Mouse (Mus musculus): ENCODE measurements around the gene Mydgf. TPM values are rescaled to one million over a fixed set of nuclear protein-coding genes. Genes with fewer than 3 reads are reported as not detected.

Mydgf gene
- polyA plus RNA-seq, 1 experiment, result 63.0 TPM

DNA sequence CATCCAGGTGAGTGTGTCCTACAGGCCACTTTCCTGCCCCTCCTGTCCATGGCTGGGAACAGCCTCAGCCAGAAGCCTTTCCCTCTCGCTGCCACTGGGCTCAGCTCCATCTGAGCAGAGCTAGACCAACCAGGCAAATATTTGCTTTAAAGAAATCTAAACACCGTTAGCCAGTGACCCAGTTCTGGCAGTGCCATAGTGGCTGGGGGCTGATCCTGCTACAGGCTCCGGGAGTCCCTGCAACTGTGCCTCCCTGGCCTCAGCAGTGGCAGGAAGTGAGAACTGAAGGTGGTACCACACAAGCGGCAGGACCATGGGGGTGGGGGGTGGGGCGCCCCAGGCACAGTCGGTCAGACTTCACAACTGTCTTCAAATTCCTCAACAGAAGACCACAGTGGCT lies 29.0 kb upstream of the Mydgf start:
- no peak overlapping the region for H3K27ac ChIP-seq (ENCODE audit: insufficient read depth, low read length)
- no peak overlapping the region for H3K4me3 ChIP-seq (ENCODE audit: insufficient read depth, low read length)
- no peaks in the 10 kb centered on the region; the same call in 1 of the 2 replicates for H3K4me1 ChIP-seq (ENCODE audit: control insufficient read depth, insufficient read depth, low read length)
- TF ChIP-seq POLR2A (IDR thresholded peaks at IDR 0.05; ENCODE audit: low read depth, low read length) (no peak), CTCF (IDR thresholded peaks at IDR 0.05; ENCODE audit: borderline replicate concordance, insufficient read depth, low read length) (no peak)

GRCm38 (mm10) chr17:56211090-56211489 lies 27.4 kb upstream of the Mydgf start:
- Histone ChIP-seq H3K4me1 (ENCODE audit: control insufficient read depth, insufficient read depth, low read length) (no peaks in the 10 kb centered on the region), H3K4me3 (ENCODE audit: insufficient read depth, low read length) (no peak overlapping the region), H3K27ac (ENCODE audit: insufficient read depth, low read length) (no peak overlapping the region)
- TF ChIP-seq POLR2A (IDR thresholded peaks at IDR 0.05; ENCODE audit: low read depth, low read length) (no peak), CTCF (IDR thresholded peaks at IDR 0.05; ENCODE audit: borderline replicate concordance, insufficient read depth, low read length) (no peak)

GRCm38 (mm10) chr17:56208821-56209220 lies 25.1 kb upstream of the Mydgf start:
- TF ChIP-seq POLR2A (IDR thresholded peaks at IDR 0.05; ENCODE audit: low read depth, low read length) (no peak), CTCF (IDR thresholded peaks at IDR 0.05; ENCODE audit: borderline replicate concordance, insufficient read depth, low read length) (no peak)
- Histone ChIP-seq H3K4me3 (ENCODE audit: insufficient read depth, low read length) (no peak overlapping the region), H3K27ac (ENCODE audit: insufficient read depth, low read length) (no peak overlapping the region), H3K4me1 (ENCODE audit: control insufficient read depth, insufficient read depth, low read length) (no peaks in the 10 kb centered on the region)

DNA sequence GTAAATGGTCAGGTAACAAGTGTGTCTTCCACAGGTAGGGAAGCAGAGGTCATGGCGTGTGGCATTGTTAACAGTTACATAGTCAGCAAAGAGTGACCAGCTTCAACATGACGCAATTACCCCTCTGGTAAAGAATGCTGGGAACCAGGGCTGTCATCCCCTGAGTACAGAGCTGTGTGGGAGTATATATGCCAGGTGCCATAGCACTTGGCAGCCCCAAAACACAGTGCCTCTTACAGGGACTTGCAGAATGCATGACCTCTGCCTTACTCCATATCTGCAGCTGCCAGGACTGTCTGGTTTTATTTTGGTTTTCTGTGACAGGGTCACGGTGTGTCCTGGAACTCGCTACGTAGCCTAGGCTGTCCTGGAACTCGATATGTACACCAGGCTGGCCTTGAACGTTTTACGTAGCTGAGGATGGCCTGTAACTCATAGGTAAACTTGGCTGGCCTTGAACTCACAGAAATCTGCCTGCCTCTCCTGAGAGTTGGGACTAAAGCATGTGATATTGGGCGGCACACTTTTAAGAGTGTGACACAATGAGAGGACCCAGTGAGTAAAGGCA lies 24.3 kb upstream of the Mydgf start:
- no peak overlapping the region for H3K27ac ChIP-seq (ENCODE audit: insufficient read depth, low read length)
- H3K4me3 ChIP-seq (ENCODE audit: insufficient read depth, low read length), result no peak overlapping the region
- TF ChIP-seq CTCF (IDR thresholded peaks at IDR 0.05; ENCODE audit: borderline replicate concordance, insufficient read depth, low read length), result no peak
- no peak for TF ChIP-seq POLR2A (IDR thresholded peaks at IDR 0.05; ENCODE audit: low read depth, low read length)
- H3K4me1 ChIP-seq (ENCODE audit: control insufficient read depth, insufficient read depth, low read length), result no peaks in the 10 kb centered on the region

GRCm38 (mm10) chr17:56206986-56207674 lies 23.4 kb upstream of the Mydgf start:
- TF ChIP-seq CTCF (IDR thresholded peaks at IDR 0.05; ENCODE audit: borderline replicate concordance, insufficient read depth, low read length), result no peak
- no peak for TF ChIP-seq POLR2A (IDR thresholded peaks at IDR 0.05; ENCODE audit: low read depth, low read length)
- Histone ChIP-seq H3K27ac (ENCODE audit: insufficient read depth, low read length) (no peak overlapping the region), H3K4me3 (ENCODE audit: insufficient read depth, low read length) (no peak overlapping the region), H3K4me1 (ENCODE audit: control insufficient read depth, insufficient read depth, low read length) (no peaks in the 10 kb centered on the region)

GRCm38 (mm10) chr17:56206276-56206884 lies 22.7 kb upstream of the Mydgf start:
- TF ChIP-seq POLR2A (IDR thresholded peaks at IDR 0.05; ENCODE audit: low read depth, low read length) (no peak), CTCF (IDR thresholded peaks at IDR 0.05; ENCODE audit: borderline replicate concordance, insufficient read depth, low read length) (no peak)
- H3K4me1 ChIP-seq (ENCODE audit: control insufficient read depth, insufficient read depth, low read length), result no peaks in the 10 kb centered on the region
- H3K4me3 ChIP-seq (ENCODE audit: insufficient read depth, low read length), result no peak overlapping the region
- no peak overlapping the region for H3K27ac ChIP-seq (ENCODE audit: insufficient read depth, low read length)

DNA sequence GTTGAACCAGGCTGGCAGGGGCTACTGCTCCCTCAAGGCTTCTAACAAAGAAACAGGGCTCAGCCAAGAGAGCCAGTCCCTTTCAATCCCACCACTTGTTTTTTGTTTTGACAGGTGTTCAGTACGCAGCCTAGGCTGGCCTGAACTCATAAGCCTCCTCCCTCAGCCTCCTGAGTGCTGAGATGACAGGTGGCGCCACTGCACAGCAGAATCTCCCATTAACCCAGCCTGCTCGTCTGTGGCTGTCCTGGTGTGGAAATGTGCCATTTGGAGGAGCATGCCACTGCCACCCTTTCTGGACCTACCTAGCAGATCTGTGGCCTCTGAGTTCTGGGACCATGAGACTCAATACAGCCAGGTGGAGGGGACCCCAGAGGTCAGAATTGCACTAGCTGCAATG lies 20.0 kb upstream of the Mydgf start:
- H3K4me1 ChIP-seq (ENCODE audit: control insufficient read depth, insufficient read depth, low read length), result no peaks in the 10 kb centered on the region
- TF ChIP-seq CTCF (IDR thresholded peaks at IDR 0.05; ENCODE audit: borderline replicate concordance, insufficient read depth, low read length) (peak; percentile 52; the same call in 1 of the 2 replicates), POLR2A (IDR thresholded peaks at IDR 0.05; ENCODE audit: low read depth, low read length) (no peak)

GRCm38 (mm10) chr17:56202476-56202875 lies 18.8 kb upstream of the Mydgf start:
- no peak overlapping the region for H3K27ac ChIP-seq (ENCODE audit: insufficient read depth, low read length)
- H3K4me1 ChIP-seq (ENCODE audit: control insufficient read depth, insufficient read depth, low read length), result no peaks in the 10 kb centered on the region
- H3K4me3 ChIP-seq (ENCODE audit: insufficient read depth, low read length), result no peak overlapping the region
- TF ChIP-seq POLR2A (IDR thresholded peaks at IDR 0.05; ENCODE audit: low read depth, low read length) (no peak), CTCF (IDR thresholded peaks at IDR 0.05; ENCODE audit: borderline replicate concordance, insufficient read depth, low read length) (no peak)

More for the DNA sequence above, 20.0 kb upstream of the Mydgf start:
- no peak overlapping the region for H3K27ac ChIP-seq (ENCODE audit: insufficient read depth, low read length)
- no peak overlapping the region for H3K4me3 ChIP-seq (ENCODE audit: insufficient read depth, low read length)

- Histone ChIP-seq H3K4me3 (ENCODE audit: insufficient read depth, low read length) (no peak overlapping the region), H3K27ac (ENCODE audit: insufficient read depth, low read length) (no peak overlapping the region), H3K4me1 (ENCODE audit: control insufficient read depth, insufficient read depth, low read length) (no peaks in the 10 kb centered on the region)
- TF ChIP-seq CTCF (IDR thresholded peaks at IDR 0.05; ENCODE audit: borderline replicate concordance, insufficient read depth, low read length) (0 out of 2 replicates have a peak, but pooled peaks have one; percentile 17), POLR2A (IDR thresholded peaks at IDR 0.05; ENCODE audit: low read depth, low read length) (no peak)
Observed at GRCm38 (mm10) chr17:56201642-56202041, 17.9 kb upstream of the Mydgf start.

DNA sequence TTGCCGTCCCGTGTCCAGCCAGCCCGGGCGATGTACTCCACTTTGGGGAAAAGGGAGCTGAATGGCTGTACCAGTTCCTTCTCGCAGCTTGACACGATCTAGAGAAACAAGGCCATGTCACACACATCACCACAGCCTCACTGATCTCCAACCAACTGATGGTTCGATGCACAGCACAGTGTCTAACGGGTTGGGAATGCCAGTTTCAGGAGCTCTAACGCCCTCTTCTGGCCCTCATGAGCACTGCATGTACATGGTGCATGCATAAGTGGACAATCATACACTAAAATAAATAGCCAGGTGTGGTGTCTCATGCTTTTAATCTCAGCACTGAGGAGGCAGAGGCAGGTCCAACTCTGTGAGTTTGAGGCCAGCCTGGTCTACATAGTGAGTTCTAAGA lies 16.9 kb upstream of the Mydgf start:
- Histone ChIP-seq H3K4me1 (ENCODE audit: control insufficient read depth, insufficient read depth, low read length) (no peaks in the 10 kb centered on the region), H3K27ac (ENCODE audit: insufficient read depth, low read length) (no peak overlapping the region), H3K4me3 (ENCODE audit: insufficient read depth, low read length) (no peak overlapping the region)
- TF ChIP-seq POLR2A (IDR thresholded peaks at IDR 0.05; ENCODE audit: low read depth, low read length) (no peak), CTCF (IDR thresholded peaks at IDR 0.05; ENCODE audit: borderline replicate concordance, insufficient read depth, low read length) (peak; percentile 35; the same call in 1 of the 2 replicates)

Data from embryonic fibroblast, embryonic 13.5 days (primary cell).